Mouse (Mus musculus) liver, postnatal 0 days (tissue): ENCODE data around the gene Spata17.

ENCODE experiments used
- CTCF ChIP-seq: sonication (generic); IDR thresholded peaks from 2 replicates; pipeline ENCODE4 v1.5.1; 2016; ENCODE audit warnings: antibody characterized with exemption, low read depth
- EP300 ChIP-seq: IDR thresholded peaks from 2 replicates; pipeline ENCODE4 v1.6.1; 2016; ENCODE audit warnings: antibody characterized with exemption, low read depth, mild to moderate bottlenecking

- no peak for TF ChIP-seq CTCF
- no peak for TF ChIP-seq EP300
These were observed 22.8 kb upstream of the Spata17 start for GRCm38 (mm10) chr1:187238061-187238460.
